Mouse (Mus musculus): ENCODE results near the gene Foxl2. TPM values are rescaled to one million over a fixed set of nuclear protein-coding genes. Genes with fewer than 3 reads are reported as not detected.

The Foxl2 gene
- polyA plus RNA-seq, 1 experiment from 2014 or later, result not detected

DNA sequence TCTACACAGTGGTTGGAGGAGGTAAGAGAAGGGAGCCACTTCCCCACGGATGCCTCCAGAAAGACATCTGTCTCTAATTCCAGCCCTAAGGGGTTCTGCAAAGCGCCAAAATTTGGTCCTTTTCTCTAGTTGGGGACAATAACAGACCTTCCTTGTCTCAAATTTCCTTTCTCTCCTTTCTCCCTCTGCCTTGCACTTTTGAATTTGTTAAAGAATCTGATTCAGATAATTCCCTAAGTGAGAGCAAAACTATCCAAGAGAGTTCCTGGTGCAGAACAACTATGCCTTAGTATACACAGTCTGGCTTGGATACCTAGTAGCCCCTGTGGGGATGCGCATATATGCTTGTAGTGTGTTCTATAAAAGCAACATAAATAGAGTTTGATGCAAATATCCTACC, 4.8 kb downstream of the Foxl2 start:
- Histone ChIP-seq H3K4me3 (ENCODE audit: low read length) (no peak overlapping the region), H3K27me3 (ENCODE audit: control insufficient read depth, insufficient read depth, low read depth, low read length) (peaks cover 90% of the 10 kb centered on the region), H3K4me2 (ENCODE audit: low read depth, low read length) (no peak overlapping the region), H3K36me3 (ENCODE audit: control insufficient read depth, insufficient read depth, low read length) (no peaks in the 10 kb centered on the region), H3K9me3 (ENCODE audit: control insufficient read depth, low read length) (no peaks in the 10 kb centered on the region), H3K9ac (ENCODE audit: low read length) (no peak overlapping the region), H3K4me1 (replicated peaks; ENCODE audit: control insufficient read depth, insufficient read depth, low read length) (peaks cover 19% of the 10 kb centered on the region), H3K27ac (ENCODE audit: low read length) (no peak overlapping the region)
- 33% methylated on average over 3 of the region's 3 CpGs for WGBS
- ATAC-seq (ENCODE audit: low read depth), result no peak

DNA sequence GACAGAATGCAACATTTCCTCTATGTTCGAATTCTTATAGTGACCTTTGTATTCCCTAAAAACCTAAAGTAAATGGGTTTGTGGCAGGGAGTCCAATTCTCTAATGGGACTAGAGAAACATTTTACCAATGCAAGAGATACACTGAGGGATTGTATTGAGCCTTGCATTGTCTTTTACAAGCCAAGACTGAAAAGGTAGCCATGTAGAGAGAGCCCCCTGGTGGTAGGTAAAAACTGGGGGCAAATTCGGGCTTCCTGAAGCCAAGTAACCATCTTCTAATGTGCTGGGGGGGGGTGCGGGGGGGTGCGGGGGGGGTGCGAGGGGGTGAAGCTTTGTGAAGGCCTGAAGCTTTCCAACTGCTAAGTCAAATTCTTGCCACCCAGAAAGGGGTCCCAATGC, 5.3 kb downstream of the Foxl2 start:
- H3K4me2 ChIP-seq (ENCODE audit: low read depth, low read length), result no peak overlapping the region
- peaks cover 14% of the 10 kb centered on the region for H3K4me1 ChIP-seq (replicated peaks; ENCODE audit: control insufficient read depth, insufficient read depth, low read length)
- 25% methylated on average over 4 of the region's 5 CpGs for WGBS
- no peak overlapping the region for H3K9ac ChIP-seq (ENCODE audit: low read length)
- no peaks in the 10 kb centered on the region for H3K9me3 ChIP-seq (ENCODE audit: control insufficient read depth, low read length)
- peaks cover 90% of the 10 kb centered on the region for H3K27me3 ChIP-seq (ENCODE audit: control insufficient read depth, insufficient read depth, low read depth, low read length)
- no peaks in the 10 kb centered on the region for H3K36me3 ChIP-seq (ENCODE audit: control insufficient read depth, insufficient read depth, low read length)
- no peak overlapping the region for H3K4me3 ChIP-seq (ENCODE audit: low read length)
- no peak for ATAC-seq (ENCODE audit: low read depth)
- H3K27ac ChIP-seq (ENCODE audit: low read length), result no peak overlapping the region

DNA sequence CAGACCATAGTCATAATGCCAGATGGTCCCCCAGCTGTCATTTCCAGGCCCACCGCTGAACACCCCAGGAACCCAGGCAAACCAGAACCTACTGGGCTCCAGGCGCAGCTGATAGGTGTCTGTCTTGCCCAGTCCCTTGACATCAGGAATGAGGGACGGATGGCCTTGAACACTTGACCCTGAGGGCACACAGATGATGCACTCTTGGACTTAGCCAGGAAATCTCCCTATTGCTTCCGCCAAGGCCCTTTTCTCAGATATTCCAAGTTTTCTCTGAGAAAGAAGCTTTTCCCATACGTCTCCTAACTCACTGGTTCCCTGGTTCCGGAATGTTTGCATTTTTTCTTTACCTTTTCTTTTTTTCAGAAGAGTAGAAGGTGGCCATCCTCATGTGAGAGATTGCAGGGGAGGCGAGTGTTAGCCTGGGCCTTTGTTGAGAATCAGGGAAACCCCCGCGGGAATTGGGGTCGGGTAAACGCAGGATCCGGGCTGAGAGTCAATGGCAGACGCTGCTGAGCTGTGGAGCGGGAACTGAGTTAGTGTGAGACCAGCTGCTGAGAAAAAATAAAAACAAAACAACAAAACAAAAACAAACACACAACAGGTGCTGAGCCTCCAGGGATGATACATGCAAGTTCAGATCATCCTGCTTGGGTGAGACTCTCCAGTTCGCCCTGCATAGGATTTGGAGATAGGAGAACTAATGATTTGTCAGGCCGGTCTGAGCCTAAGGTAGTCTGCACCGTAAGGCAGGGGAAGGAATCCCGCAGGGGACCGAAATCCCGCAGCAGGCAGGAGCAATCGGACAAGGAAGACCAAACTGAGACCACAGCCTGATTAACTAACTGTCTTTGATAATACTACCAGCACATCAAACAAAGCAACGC, 6.7 kb downstream of the Foxl2 start:
- WGBS, result 8% methylated on average over 22 of the region's 22 CpGs
- peaks cover 82% of the 10 kb centered on the region for H3K27me3 ChIP-seq (ENCODE audit: control insufficient read depth, insufficient read depth, low read depth, low read length)
- H3K4me1 ChIP-seq (replicated peaks; ENCODE audit: control insufficient read depth, insufficient read depth, low read length), result peaks cover 1% of the 10 kb centered on the region
- no peak overlapping the region for H3K9ac ChIP-seq (ENCODE audit: low read length)
- no peak overlapping the region for H3K4me3 ChIP-seq (ENCODE audit: low read length)
- no peaks in the 10 kb centered on the region for H3K9me3 ChIP-seq (ENCODE audit: control insufficient read depth, low read length)
- no peak for ATAC-seq (ENCODE audit: low read depth)
- no peak overlapping the region for H3K27ac ChIP-seq (ENCODE audit: low read length)
- no peak overlapping the region for H3K4me2 ChIP-seq (ENCODE audit: low read depth, low read length)
- no peaks in the 10 kb centered on the region for H3K36me3 ChIP-seq (ENCODE audit: control insufficient read depth, insufficient read depth, low read length)

DNA sequence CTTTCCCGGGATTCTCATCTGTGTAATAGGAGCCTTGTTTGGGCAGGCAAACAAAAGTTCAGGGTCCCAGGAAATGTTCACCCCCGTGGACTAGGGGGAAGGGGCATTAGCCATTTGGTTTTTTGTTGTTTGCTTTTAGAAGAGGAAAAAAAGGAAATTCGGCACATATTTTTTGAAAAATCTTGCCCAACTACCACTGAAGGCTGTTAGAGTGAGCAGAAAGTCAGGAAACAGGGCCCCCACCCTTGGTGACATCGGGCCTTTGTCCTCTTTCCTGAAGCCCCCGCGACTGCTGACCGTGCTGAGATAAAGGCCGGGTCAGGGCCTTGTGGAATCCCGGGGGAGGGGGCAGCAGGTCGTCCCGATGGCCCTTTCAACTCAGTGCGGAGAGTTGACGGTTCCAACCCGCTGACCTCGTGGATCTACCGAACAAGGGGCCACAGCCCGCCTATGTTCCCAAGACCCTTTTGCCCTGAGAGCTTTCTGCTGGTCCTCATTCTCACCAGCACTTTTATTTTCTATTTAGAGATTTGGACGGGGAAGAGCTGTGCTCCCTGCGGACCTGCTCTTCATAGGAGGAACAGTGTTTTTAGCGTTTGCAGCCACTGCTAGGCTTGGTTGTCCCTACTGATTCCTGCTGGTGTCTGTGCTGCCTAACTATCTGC, 7.5 kb downstream of the Foxl2 start:
- Histone ChIP-seq H3K9me3 (ENCODE audit: control insufficient read depth, low read length) (no peaks in the 10 kb centered on the region), H3K9ac (ENCODE audit: low read length) (no peak overlapping the region), H3K4me1 (replicated peaks; ENCODE audit: control insufficient read depth, insufficient read depth, low read length) (no peaks in the 10 kb centered on the region), H3K4me3 (ENCODE audit: low read length) (no peak overlapping the region), H3K4me2 (ENCODE audit: low read depth, low read length) (no peak overlapping the region), H3K36me3 (ENCODE audit: control insufficient read depth, insufficient read depth, low read length) (no peaks in the 10 kb centered on the region), H3K27ac (ENCODE audit: low read length) (no peak overlapping the region), H3K27me3 (ENCODE audit: control insufficient read depth, insufficient read depth, low read depth, low read length) (peaks cover 77% of the 10 kb centered on the region)
- ATAC-seq (ENCODE audit: low read depth), result no peak
- WGBS, result 1% methylated on average over 20 of the region's 20 CpGs

DNA sequence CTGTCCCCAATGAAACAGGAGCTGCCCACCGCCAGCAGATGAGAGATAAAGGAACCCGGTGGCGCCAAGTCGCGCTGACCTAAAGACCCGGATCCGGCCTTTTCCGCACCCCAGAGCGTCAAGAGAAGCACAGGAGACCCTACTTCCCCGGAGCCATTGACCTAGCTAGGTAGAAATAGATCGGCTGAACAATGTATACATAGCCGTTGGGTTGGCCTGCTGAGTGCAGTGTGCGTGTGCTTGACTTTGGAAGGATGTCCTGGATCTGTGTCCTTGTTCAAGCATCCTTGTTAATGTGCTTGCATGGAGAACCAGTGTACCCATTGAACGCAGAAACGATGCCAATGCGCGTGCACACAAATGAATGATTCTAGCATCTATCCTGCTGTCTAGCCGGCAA, 8.6 kb downstream of the Foxl2 start:
- 8% methylated on average over 18 of the region's 18 CpGs for WGBS
- H3K27me3 ChIP-seq (ENCODE audit: control insufficient read depth, insufficient read depth, low read depth, low read length), result peaks cover 70% of the 10 kb centered on the region
- H3K4me1 ChIP-seq (replicated peaks; ENCODE audit: control insufficient read depth, insufficient read depth, low read length), result no peaks in the 10 kb centered on the region
- H3K27ac ChIP-seq (ENCODE audit: low read length), result no peak overlapping the region
- H3K4me2 ChIP-seq (ENCODE audit: low read depth, low read length), result no peak overlapping the region
- no peaks in the 10 kb centered on the region for H3K9me3 ChIP-seq (ENCODE audit: control insufficient read depth, low read length)
- no peak overlapping the region for H3K4me3 ChIP-seq (ENCODE audit: low read length)
- ATAC-seq (ENCODE audit: low read depth), result no peak
- no peaks in the 10 kb centered on the region for H3K36me3 ChIP-seq (ENCODE audit: control insufficient read depth, insufficient read depth, low read length)
- H3K9ac ChIP-seq (ENCODE audit: low read length), result no peak overlapping the region

DNA sequence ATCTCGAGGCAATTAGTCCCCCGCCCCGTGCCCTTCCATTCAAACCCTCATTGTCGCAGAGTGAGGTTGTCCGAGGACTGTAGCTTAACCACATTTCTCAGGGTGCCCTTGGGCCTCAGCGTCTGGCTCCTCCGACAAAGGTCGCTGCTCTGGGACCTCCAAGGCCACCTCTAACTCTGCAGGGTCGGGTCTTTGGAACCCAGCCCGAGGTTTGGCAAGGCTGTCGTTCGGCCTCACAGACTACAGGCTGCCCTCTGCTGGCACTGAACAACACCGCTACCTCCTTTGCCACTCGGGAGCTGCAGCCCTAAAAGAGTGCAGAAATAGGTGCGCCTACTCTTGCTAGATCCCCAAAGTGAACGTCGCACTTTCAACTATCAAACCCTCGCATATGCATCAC, 10.0 kb downstream of the Foxl2 start:
- Histone ChIP-seq H3K4me3 (ENCODE audit: low read length) (no peak overlapping the region), H3K4me2 (ENCODE audit: low read depth, low read length) (no peak overlapping the region), H3K27me3 (ENCODE audit: control insufficient read depth, insufficient read depth, low read depth, low read length) (peaks cover 67% of the 10 kb centered on the region), H3K9me3 (ENCODE audit: control insufficient read depth, low read length) (no peaks in the 10 kb centered on the region), H3K27ac (ENCODE audit: low read length) (no peak overlapping the region), H3K4me1 (replicated peaks; ENCODE audit: control insufficient read depth, insufficient read depth, low read length) (no peaks in the 10 kb centered on the region), H3K36me3 (ENCODE audit: control insufficient read depth, insufficient read depth, low read length) (no peaks in the 10 kb centered on the region), H3K9ac (ENCODE audit: low read length) (no peak overlapping the region)
- ATAC-seq (ENCODE audit: low read depth), result no peak
- 2% methylated on average over 18 of the region's 18 CpGs for WGBS

DNA sequence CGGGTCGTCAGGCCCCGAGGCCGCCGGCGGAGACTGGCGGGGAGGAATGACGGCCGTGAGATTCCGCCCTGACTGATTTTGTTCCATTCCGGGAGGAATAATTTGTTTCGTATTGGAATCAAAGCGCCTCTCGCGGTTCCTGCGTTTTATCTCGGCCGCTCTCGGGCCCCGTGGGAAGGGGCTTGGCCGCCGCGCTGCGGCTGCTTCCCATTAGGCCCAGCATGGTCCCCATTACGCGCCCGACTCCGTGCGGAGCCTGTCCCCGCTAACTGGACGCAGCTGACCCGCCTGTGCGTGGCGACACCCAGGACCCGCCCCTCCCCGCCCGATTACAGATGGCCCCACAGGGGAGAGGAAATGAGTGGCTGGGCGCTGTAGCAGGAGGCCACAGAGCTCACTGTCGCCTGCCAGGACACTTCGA, 18.0 kb downstream of the Foxl2 start:
- 0% methylated on average over 40 of the region's 40 CpGs for WGBS
- H3K4me3 ChIP-seq (ENCODE audit: low read length), result peak overlapping the region; percentile 41
- no peak overlapping the region for H3K27ac ChIP-seq (ENCODE audit: low read length)
- peak; percentile 43 for ATAC-seq (ENCODE audit: low read depth)
- H3K4me1 ChIP-seq (replicated peaks; ENCODE audit: control insufficient read depth, insufficient read depth, low read length), result no peaks in the 10 kb centered on the region
- H3K9ac ChIP-seq (ENCODE audit: low read length), result no peak overlapping the region; the same call in 1 of the 2 replicates
- peak overlapping the region; percentile 51 for H3K4me2 ChIP-seq (ENCODE audit: low read depth, low read length)
- peaks cover 5% of the 10 kb centered on the region; the same call in 1 of the 2 replicates for H3K9me3 ChIP-seq (ENCODE audit: control insufficient read depth, low read length)
- peaks cover 71% of the 10 kb centered on the region for H3K27me3 ChIP-seq (ENCODE audit: control insufficient read depth, insufficient read depth, low read depth, low read length)
- no peaks in the 10 kb centered on the region for H3K36me3 ChIP-seq (ENCODE audit: control insufficient read depth, insufficient read depth, low read length)

DNA sequence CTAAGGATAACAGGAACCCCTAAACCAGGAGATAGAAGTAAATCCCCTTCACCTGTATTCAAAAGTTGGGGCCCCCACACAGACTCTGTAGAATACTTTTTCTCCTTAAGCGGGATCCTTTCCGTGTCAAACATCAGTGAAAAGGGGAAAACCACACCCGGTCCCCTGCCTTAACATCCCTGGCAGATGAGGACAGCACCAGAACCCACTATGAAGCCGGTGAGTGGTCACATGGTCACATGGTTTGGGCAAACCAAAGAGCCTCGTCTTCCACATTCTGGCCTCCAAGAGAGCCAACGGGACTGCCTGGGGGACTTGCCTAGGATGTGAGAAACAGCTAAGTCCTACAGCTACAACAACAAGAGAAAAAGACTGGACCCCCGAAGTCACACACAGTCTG, 18.5 kb downstream of the Foxl2 start:
- Histone ChIP-seq H3K4me1 (replicated peaks; ENCODE audit: control insufficient read depth, insufficient read depth, low read length) (no peaks in the 10 kb centered on the region), H3K9ac (ENCODE audit: low read length) (no peak overlapping the region), H3K4me3 (ENCODE audit: low read length) (peak overlapping the region; percentile 41), H3K9me3 (ENCODE audit: control insufficient read depth, low read length) (peaks cover 5% of the 10 kb centered on the region; the same call in 1 of the 2 replicates), H3K27ac (ENCODE audit: low read length) (no peak overlapping the region), H3K27me3 (ENCODE audit: control insufficient read depth, insufficient read depth, low read depth, low read length) (peaks cover 71% of the 10 kb centered on the region), H3K36me3 (ENCODE audit: control insufficient read depth, insufficient read depth, low read length) (no peaks in the 10 kb centered on the region), H3K4me2 (ENCODE audit: low read depth, low read length) (peak overlapping the region; percentile 51; the same call in 1 of the 2 replicates)
- 8% methylated on average over 7 of the region's 7 CpGs for WGBS
- no peak for ATAC-seq (ENCODE audit: low read depth)

DNA sequence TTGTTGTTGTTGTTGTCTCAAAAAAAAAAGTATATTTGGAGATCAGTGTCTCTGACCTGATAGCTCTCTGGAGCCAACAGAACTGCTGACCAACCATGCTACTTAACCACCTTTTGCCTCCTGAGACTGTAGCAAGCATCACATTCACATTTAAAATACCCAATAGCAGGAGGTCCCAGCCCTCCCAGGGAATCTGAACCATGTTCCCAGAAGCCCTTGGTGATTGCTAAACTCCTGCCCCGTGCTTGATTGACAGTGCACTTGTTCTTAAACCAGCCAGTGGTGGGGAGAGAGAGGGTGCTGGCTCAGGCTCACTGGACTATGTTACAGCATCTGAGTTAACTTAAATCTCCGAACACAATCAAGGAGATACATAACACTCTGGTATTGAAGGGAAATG, 19.8 kb downstream of the Foxl2 start:
- 34% methylated on average over 2 of the region's 2 CpGs for WGBS

More for the DNA sequence above, 19.8 kb downstream of the Foxl2 start:
- no peak overlapping the region for H3K9ac ChIP-seq (ENCODE audit: low read length)
- H3K9me3 ChIP-seq (ENCODE audit: control insufficient read depth, low read length), result peaks cover 5% of the 10 kb centered on the region; the same call in 1 of the 2 replicates
- no peak for ATAC-seq (ENCODE audit: low read depth)
- H3K27ac ChIP-seq (ENCODE audit: low read length), result no peak overlapping the region
- no peaks in the 10 kb centered on the region for H3K4me1 ChIP-seq (replicated peaks; ENCODE audit: control insufficient read depth, insufficient read depth, low read length)
- no peak overlapping the region for H3K4me2 ChIP-seq (ENCODE audit: low read depth, low read length)
- H3K4me3 ChIP-seq (ENCODE audit: low read length), result no peak overlapping the region
- no peaks in the 10 kb centered on the region for H3K36me3 ChIP-seq (ENCODE audit: control insufficient read depth, insufficient read depth, low read length)
- peaks cover 62% of the 10 kb centered on the region for H3K27me3 ChIP-seq (ENCODE audit: control insufficient read depth, insufficient read depth, low read depth, low read length)
